Mouse (Mus musculus) lung, postnatal 0 days (tissue): ENCODE data around the gene Eef2k.

Experiments
- CTCF ChIP-seq: IDR thresholded peaks from 2 replicates; pipeline ENCODE4 v1.5.1; 2016; ENCODE audit warnings: antibody characterized with exemption, mild to moderate bottlenecking
- EP300 ChIP-seq: IDR thresholded peaks from 2 replicates; pipeline ENCODE4 v1.6.1; 2016; ENCODE audit warnings: antibody characterized with exemption, mild to moderate bottlenecking, control low read depth

DNA sequence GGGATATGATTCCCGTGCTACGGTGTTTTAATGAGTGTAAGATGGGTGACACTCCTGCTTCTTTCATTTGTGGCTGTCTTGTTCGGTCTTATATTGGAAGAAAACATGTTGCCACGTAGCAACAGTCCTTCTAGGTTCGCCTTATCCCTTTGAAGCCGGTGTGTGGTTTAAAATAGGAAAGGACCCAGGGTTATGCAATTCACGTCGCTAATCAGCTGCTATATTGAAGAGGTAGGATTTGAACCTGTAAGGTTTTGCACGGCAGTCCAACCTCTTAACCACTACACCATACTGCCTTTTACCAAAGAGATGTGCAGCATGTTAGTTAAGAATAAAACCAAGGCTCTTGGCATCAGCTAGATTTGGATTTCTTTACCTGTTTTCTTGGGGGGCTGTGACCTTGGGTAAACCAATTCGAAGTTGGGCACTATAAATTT lies 75.9 kb downstream of the Eef2k start:
- TF ChIP-seq CTCF (no peak), EP300 (peak; percentile 29; the same call in 1 of the 2 replicates)
